Mouse (Mus musculus) urinary bladder, adult 18-20 months (tissue): ENCODE results near the gene Odr4.

Experiments
- DNase-seq, 2 experiments: peaks; one replicate each; pipeline ENCODE4 v3.0.0; 2022; ENCODE audit warnings: low spot score in 2 of 2, mixed read lengths in 2 of 2

Odr4 gene

GRCm38 (mm10) chr1:150392638-150393487, at the start of gene Odr4, which contains the start of gene Tpr:
Gene Odr4, minus strand, starts transcription at chr1:150393080.
Gene Tpr, plus strand, starts transcription at chr1:150392838.
- peak; percentile 97 for DNase-seq

GRCm38 (mm10) chr1:150441731-150442130, 48.9 kb upstream of the Odr4 start:
- DNase-seq, result no peak

GRCm38 (mm10) chr1:150438641-150439040, 45.8 kb upstream of the Odr4 start:
- no peak for DNase-seq

DNA sequence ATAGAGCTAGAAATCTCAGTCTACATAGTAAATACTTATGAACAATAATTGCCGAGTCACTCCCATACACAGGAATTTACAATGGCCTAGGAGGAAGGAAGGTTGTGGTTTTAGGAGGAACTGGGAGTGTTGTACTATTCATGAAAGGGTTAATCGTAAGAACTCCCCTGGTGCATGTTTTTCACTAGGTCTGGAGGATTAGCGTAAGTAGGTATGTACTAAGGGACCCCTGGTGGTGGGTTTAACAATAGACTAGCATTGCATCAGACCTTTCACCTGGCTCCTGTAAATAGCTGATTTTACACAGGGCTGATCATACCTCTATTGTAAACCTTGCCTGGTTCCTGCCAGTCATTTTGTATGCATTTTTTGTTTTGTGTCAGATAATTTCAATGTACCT, 33.3 kb upstream of the Odr4 start:
- DNase-seq, result no peak

DNA sequence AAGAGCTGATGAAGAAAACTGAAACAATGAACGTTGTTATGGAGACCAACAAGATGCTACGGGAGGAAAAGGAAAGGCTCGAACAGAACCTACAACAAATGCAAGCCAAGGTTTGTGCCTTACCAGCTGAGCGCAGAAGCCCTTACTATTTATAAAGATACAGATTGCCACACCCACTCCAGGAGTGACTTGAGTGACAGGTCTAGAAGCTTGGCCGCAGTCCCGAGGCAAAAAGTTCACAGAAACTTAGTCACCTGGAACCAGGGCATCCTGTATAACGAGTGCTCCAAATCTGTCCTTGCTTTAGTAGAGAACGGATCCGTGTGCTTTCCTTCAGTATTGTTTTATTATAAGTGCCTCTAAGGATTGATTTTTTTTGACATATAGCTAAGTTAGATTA, 32.8 kb upstream of the Odr4 start:
- peak in 1 of 2 experiments; percentile 8 for DNase-seq

DNA sequence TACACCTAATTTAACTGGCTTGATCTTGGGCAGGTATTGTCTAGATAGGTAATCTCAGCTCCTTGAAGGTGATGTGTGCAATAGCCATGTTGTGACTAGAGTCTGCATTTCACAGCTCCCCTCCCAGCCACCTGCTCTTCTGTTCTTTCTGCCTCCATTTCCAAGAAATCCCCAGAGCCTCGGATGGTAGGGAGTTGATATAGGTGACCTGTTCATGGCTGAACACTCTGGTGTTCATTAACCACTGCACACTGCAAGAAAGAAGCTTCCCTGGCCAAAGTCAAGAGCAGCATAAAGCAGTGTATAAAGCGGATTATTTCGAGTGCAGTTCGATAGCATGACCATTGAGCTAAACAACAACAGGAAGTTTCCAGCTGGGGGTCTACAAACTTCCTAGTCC, 25.5 kb upstream of the Odr4 start:
- DNase-seq, result no peak

GRCm38 (mm10) chr1:150416006-150416405, 23.1 kb upstream of the Odr4 start:
- DNase-seq, result no peak

- no peak for DNase-seq
These were observed 17.1 kb upstream of the Odr4 start for GRCm38 (mm10) chr1:150409996-150410395.

- DNase-seq, result no peak
These were observed 14.4 kb upstream of the Odr4 start for GRCm38 (mm10) chr1:150407285-150407684.

GRCm38 (mm10) chr1:150404555-150404954, 11.7 kb upstream of the Odr4 start:
- DNase-seq, result no peak

GRCm38 (mm10) chr1:150403914-150404313, 11.0 kb upstream of the Odr4 start:
- no peak for DNase-seq

DNA sequence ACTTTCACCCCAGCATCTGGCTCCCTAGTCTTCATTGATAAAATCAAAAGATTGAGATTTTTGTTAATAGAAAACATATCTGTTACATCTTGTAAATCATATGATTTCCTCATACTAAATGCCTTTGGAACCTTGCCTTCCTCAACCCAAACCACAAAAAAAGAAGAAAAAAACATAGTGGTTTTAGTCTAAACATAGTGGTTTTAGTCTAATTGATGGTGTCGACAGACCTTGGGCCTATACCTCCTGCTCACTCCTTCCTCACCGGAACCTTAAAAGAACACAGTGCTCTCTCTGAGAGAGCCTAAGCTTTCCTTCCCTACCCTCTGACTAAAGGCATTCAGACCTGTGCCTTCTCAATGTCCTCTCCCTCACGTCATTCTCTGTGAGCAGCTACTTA, 3.1 kb upstream of the Odr4 start:
- DNase-seq, result no peak

GRCm38 (mm10) chr1:150393488-150393852, 590 bp upstream of the Odr4 start:
- no peak for DNase-seq

DNA sequence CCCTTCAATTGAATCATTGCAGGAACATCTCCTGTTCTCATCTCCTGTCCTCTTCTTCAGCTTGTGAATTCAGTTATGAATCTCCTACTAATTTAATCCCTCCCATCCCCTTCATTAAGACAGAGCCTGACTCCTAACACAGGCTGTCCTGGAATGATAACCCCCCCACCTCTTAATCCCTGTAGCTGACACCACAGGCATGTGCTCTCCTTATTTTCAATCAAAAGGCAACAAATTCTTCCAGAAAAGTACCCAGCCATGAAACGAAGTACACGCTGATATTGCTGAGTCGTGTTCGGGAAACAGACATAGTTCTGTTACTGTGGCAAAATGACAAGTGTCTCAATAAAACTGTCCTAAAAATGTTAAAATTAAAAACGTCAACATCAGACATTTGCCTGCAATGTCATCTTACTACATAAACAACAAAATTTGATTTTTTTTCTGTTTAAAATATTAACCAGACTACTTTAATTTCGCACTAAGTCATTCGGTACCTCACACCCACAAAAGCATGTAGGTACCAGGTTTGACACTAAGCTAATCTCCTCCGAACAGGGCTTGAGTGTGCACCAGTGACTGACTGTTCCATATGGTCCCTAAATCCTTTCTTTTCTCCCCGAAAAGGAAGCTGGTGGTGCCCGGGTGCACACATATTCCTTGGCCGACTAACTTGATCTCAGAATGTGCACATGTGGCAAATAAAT, 796 bp downstream of the Odr4 start:
- DNase-seq, result no peak

GRCm38 (mm10) chr1:150389390-150390129, 3.3 kb downstream of the Odr4 start:
- DNase-seq, result no peak

DNA sequence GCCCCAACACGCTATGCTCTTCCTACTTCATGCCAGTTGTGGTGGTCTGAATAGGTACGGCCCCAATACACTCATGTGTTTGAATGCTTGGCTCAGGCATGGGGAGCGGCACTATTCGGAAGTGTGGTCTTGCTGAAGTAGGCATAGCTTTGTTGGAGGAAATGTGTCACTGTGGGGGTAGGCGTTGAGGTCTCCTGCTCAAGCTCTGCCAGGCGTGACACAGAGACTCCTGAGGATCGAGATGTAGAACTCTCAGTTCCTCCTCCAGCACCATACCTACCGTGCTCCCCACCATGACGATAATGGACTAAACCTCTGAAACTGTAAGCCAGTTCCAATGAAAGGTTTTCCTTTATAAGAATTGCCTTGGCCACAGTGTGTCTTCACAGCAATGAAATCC, 5.3 kb downstream of the Odr4 start:
- DNase-seq, result no peak

- DNase-seq, result no peak
These were observed 8.7 kb downstream of the Odr4 start for GRCm38 (mm10) chr1:150384138-150384537.

DNA sequence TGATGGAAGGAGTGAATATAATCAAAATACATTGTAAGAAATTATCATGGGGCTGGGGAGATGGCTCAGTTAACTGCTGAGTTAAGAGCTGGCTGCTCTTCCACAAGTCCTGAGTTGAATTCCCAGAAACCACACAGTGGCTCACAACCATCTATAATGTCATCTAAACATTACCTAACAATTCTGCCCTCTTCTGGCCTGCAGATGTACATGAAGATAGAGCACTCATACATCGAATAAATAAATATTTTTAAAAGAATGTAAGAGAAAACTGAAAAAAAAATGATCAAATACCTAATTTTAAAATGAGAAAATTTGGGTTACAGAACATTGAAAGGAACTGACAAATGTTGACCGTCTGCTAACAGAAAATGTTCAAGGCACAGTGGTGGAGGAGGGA, 18.6 kb downstream of the Odr4 start:
- DNase-seq, result no peak

DNA sequence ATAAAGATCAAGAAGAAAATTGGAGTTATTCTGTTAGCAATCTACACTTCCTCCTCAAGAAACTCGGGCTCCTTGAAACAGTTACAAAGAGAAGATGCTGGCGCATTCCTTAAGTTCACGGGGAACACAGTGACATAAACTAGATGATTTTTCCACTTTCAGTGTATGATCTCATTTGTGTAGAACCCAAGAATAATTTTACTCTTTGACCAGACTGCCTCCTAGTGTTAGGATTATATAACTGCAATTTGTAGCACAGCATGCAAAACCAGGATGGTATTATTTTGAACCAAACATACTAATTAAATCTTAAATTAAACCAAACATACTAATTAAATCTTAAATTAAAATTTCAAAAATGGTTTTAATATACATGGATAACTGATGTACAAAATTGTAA, 20.0 kb downstream of the Odr4 start:
- no peak for DNase-seq

GRCm38 (mm10) chr1:150360864-150361263, 32.0 kb downstream of the Odr4 start:
- DNase-seq, result no peak

DNA sequence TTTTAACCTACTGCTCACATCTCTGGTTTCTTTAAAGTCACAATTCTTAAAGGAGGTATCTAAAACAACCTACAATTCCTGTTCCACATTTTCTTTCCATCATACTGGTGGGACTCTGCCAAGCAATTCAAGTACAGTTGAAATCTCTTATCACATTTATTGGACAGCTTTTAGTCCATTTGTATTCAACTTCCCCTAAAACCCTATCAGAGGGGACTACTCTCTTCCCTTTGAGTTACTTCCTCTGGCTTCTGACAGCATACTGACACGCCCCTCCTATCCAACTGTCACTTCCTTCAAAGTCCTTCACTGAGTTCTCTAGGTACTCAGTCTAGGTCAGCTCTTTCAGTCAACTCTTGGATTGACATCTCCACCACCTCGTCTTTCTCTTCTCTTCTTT, 57.8 kb downstream of the Odr4 start:
- DNase-seq, result no peak

DNA sequence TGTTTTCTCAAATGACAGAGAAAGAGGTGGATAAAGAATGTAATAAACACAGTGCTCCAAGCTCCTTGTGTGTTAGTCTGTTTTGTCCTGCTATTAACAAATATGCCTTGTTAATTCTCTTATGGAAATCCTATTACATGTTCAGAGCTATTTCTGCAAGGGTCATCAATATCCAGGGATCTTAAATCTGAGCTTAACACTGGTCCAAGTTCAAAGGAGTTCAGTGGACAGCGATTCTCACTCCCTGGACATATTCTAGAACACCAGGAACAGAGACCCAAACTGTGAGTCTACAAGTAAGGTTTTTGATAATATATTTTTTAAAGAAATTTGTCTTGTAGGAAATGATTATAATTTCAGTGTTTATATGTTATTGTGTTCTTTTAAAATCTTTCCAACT, 73.7 kb downstream of the Odr4 start, which contains the start of gene Pdc:
Pdc (plus strand) TSS at position 213 of the 400 bp plus-strand sequence.
- no peak for DNase-seq
